Mouse (Mus musculus) layer of hippocampus, adult 2 months (tissue): ENCODE data around the gene Arih2. TPM values are rescaled to one million over a fixed set of nuclear protein-coding genes. Genes with fewer than 3 reads are reported as not detected.

Experiments
- DNase-seq, 2 experiments: peaks; one replicate each; pipeline ENCODE4 v3.0.0; 2022; ENCODE audit warnings: low spot score in 2 of 2
- H3K27ac ChIP-seq: fragments of 200-600 bp; 2 replicates; pipeline ENCODE4 v1.8.1; 2022
- H3K4me3 ChIP-seq: fragments of 200-600 bp; 2 replicates; pipeline ENCODE4 v1.8.1; 2022; ENCODE audit warnings: mild to moderate bottlenecking
- CTCF ChIP-seq: fragments of 200-600 bp; conservative IDR thresholded peaks from 2 replicates; pipeline ENCODE4 v1.8.1; 2022; ENCODE audit warnings: antibody characterized with exemption, mild to moderate bottlenecking, moderate library complexity
- total RNA-seq, 2 experiments: library from RNA; stranded (reverse); gene quantifications; 2 replicates each; pipeline ENCODE4 v1.2.3; 2021

Arih2 gene
- total RNA-seq, 2 experiments from 2014 or later: 50.2 to 57.3 TPM

- peak within 1 kb of the TSS; percentile 96 for H3K4me3 ChIP-seq
- peak; percentile 63 for TF ChIP-seq CTCF
- DNase-seq: peak; percentile 77
- peak within 1 kb of the TSS; percentile 98 for H3K27ac ChIP-seq
Observed at GRCm38 (mm10) chr9:108596998-108597764, 52.0 kb downstream of the Arih2 start, which contains the start of gene P4htm. P4htm (minus strand) TSS chr9:108597667.

DNA sequence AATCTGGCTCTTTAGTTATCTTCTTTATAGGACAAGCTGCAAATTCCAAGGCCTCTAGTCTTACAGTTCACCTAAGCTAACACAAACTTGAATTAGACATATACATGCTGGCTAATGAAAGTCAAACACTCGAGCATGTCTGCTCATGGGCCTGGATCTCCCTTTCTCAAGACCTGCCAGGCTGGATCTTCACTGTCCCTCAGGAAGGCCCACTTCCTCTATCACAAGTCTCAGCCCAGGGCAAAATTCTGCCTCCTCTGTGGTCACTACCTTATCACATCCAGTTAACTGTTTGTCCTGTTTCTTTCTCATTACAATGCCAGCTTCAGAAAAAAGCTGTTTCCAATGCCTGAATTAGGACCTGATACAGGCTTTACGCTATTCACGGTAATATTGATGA lies 54.8 kb downstream of the Arih2 start:
- H3K27ac ChIP-seq: no peak overlapping the region
- DNase-seq: no peak
- no peak overlapping the region; the same call in 1 of the 2 replicates for H3K4me3 ChIP-seq
- no peak for TF ChIP-seq CTCF

- no peak for TF ChIP-seq CTCF
- Histone ChIP-seq H3K4me3 (no peak overlapping the region), H3K27ac (peak overlapping the region; percentile 70; the same call in 1 of the 2 replicates)
- no peak for DNase-seq
Observed at GRCm38 (mm10) chr9:108591462-108591861, 57.7 kb downstream of the Arih2 start.

DNA sequence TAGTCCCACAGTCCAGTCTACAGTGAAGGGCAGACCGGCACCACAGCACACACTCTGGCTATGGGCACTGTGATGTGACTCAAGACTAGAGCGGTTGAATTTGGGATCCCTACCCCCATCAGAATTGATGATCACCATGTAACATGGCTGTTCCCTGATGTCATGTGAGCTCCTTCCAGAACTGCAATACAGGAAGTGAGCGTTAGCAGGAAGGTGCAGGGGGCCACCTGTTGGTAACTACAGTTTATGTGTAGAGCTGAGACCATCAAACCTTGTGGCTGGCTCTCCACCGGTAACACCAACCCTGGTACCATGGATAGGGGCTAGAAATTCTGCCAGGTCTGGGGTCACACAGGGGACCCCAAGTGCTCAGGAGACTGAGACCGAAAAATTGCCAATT lies 60.0 kb downstream of the Arih2 start:
- peak overlapping the region; percentile 94 for H3K27ac ChIP-seq
- DNase-seq: no peak
- no peak overlapping the region for H3K4me3 ChIP-seq
- TF ChIP-seq CTCF: peak; percentile 38

DNA sequence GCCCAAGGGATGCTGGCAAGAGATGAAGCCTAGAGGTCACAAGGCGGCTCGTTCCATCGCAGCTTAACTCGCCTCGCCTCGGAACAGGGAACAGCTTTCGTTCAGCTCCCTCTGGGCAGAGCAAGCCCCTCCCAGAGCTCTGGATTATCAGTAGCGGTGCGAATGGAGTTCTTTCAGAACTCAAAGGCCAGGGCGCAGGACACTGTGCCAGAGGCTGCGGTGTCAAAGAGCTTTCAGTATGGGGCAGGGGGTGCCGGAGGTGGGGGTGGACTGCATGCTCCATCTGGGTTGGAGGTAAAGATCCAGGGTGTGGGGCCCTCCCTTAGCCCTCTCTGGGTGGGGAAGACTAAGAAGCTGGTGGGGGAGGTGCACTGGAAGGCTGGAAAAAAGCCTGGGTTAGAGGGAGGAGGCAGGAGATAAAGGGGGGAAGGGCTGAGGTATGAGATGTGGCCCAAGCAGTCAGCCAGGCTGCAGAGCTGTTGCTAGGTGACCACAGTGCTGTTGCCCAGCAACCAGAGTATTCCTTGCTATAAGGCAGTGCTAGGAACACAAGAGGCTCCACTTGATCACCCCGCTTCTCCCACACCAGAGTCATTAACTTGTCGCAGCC lies 61.5 kb downstream of the Arih2 start:
- DNase-seq: peak; percentile 82 to 93
- peak overlapping the region; percentile 30; the same call in 1 of the 2 replicates for H3K4me3 ChIP-seq
- no peak for TF ChIP-seq CTCF
- H3K27ac ChIP-seq: peak overlapping the region; percentile 94

- peak overlapping the region; percentile 85 for H3K4me3 ChIP-seq
- DNase-seq: no peak
- H3K27ac ChIP-seq: peak overlapping the region; percentile 95
- no peak for TF ChIP-seq CTCF
Observed at GRCm38 (mm10) chr9:108579344-108579690, 69.9 kb downstream of the Arih2 start.

DNA sequence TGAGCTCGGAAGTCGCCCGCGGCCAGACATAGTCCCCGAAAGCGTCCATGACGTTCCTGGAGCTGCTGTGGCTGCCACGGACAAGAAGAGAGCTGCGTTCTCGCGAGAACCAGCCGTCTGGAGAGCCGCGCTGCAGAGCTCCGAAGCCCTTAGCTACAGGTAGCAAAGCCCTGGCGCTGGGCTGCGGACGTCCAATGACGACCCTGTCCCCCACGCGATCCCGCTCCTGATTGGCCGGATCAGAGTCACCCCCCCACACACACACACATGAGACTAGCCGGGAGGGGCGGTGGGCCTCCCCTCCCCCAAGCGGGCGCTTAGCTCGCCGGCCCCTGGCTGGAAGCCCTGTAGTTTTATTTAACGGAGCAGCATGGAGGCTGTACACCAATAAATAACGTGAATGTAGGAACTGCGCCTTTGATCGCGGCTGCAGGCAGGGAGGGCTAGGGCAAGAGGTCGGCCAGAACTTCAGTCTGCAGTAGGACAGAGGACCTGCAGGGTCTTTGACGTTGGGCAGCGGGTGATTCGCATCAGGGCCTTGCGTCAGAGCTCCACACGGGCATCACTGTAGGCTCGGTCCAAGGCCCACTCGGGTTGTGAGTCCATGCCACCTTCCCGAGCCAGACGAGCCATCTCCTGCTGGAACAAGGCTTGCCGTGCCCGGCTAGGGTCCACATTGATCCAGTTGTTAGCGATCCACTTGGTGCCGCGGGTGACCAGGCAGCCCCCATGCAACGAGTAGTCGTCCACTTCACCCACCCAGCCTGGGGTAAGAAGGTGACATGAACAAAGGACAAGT lies 70.4 kb downstream of the Arih2 start, which contains the start of gene Wdr6:
Wdr6 (minus strand) TSS at position 195 of the 799 bp plus-strand sequence.
- H3K27ac ChIP-seq: peak within 1 kb of the TSS; percentile 95
- H3K4me3 ChIP-seq: peak within 1 kb of the TSS; percentile 85
- TF ChIP-seq CTCF: no peak
- DNase-seq: peak; percentile 85 to 90

DNA sequence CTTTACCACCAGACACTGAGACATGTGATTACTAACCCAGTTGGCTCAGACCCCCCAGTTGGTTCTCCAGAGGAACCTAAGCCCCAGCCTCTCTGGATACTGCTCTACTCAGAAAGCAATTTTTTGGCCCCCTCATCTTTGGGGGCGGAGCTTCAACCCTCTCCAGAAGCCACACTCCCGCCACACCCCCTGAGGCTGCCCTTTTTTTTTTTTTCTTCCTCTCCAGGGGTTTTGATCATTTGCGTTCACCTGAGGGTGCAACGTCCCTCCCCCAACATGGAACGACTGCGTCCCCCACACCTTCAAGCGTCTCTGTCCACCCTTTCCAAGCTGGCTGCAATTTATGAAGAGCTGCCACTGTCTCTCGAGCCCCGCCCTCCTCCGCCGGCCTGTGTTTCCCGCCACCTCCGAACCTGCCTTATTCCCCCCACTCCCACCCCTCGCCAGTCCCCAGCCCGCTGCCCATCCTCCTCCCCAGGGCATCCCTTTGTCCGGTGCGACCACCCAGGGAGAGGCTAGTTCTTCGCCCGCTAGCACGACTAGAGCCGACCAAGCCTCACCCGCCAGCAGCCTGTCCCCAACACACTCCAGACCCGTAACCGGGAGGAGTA lies 71.1 kb downstream of the Arih2 start:
- Histone ChIP-seq H3K4me3 (peak overlapping the region; percentile 85), H3K27ac (peak overlapping the region; percentile 95)
- no peak for TF ChIP-seq CTCF
- DNase-seq: no peak

DNA sequence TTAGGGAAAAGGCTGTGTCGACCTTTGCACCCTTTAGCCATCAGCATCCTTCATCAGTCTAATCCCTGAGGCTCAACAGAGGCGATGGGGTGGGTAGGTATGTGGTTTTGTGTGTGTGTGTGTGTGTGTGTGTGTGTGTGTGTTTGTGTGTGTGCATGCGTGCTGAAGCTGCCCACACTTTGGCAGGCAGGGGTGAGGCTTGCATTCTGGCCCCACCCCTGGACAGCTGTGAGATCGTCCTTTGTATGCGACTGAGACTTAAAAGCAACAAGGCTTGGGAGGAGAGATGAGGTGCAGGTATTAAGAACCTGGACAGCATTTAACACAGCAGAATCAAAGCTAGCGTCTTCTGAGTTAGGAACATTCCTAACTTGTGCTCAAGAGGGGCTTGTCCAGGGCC lies 72.2 kb downstream of the Arih2 start:
- Histone ChIP-seq H3K4me3 (peak overlapping the region; percentile 85), H3K27ac (0 out of 2 replicates have a peak overlapping the region, but pooled peaks have one; percentile 95)
- no peak for DNase-seq
- TF ChIP-seq CTCF: no peak

- Histone ChIP-seq H3K4me3 (no peak overlapping the region), H3K27ac (no peak overlapping the region)
- DNase-seq: no peak
- TF ChIP-seq CTCF: no peak
Observed at GRCm38 (mm10) chr9:108575321-108576297, 73.6 kb downstream of the Arih2 start.

DNA sequence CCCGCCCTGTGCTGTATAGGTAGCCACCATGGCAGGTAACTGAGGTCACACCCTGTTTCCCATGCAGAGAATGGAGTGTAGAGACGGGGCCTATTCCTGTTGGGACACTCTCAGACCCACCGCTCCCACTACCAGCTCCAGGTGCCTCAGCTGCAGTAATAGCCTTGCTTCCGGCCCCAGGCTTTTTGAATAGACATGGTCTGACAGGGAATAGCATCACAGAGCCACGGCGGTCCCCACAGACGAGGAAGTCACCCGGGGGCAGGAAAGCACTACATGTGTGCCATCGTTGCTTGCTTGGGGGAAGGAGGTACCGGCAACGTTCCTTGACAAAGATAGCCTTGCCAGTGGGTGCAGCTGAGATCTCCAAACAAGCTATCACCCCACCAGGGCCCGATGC lies 74.3 kb downstream of the Arih2 start:
- Histone ChIP-seq H3K27ac (no peak overlapping the region), H3K4me3 (no peak overlapping the region)
- no peak for DNase-seq
- TF ChIP-seq CTCF: no peak
